Mouse (Mus musculus) heart, postnatal 0 days (tissue): ENCODE data around the gene Micu1. TPM values are rescaled to one million over a fixed set of nuclear protein-coding genes. Genes with fewer than 3 reads are reported as not detected.

Source experiments
- ATAC-seq: fragments of 200-750 bp; cut with Nextera tagmentation; 2 replicates; pipeline ENCODE4 v1.8.0; 2017; ENCODE audit warnings: low read depth, moderate number of reproducible peaks, moderate library complexity; ENCODE audit not compliant: insufficient read depth
- DNase-seq: peaks from one replicate; pipeline ENCODE4 v3.0.0-alpha.2; 2016; ENCODE audit warnings: low spot score
- H3K27ac ChIP-seq: fragments of 300-500 bp; sonication (generic); 2 replicates; pipeline ENCODE4 v1.5.1; 2014; ENCODE audit warnings: low read depth, mild to moderate bottlenecking
- H3K27me3 ChIP-seq: fragments of 300-500 bp; sonication (generic); 2 replicates; pipeline ENCODE4 v1.6.1; 2014; ENCODE audit warnings: low read length, mixed read lengths; ENCODE audit not compliant: control insufficient read depth, insufficient read depth
- H3K36me3 ChIP-seq: fragments of 300-500 bp; sonication (generic); replicated peaks from 2 replicates; pipeline ENCODE4 v1.6.1; 2014; ENCODE audit warnings: low read length, mixed read lengths; ENCODE audit not compliant: control insufficient read depth, insufficient read depth
- H3K4me1 ChIP-seq: fragments of 300-500 bp; sonication (generic); 2 replicates; pipeline ENCODE4 v1.6.1; 2014; ENCODE audit warnings: antibody characterized with exemption; ENCODE audit not compliant: control insufficient read depth, insufficient read depth
- H3K4me2 ChIP-seq: fragments of 300-500 bp; sonication (generic); 2 replicates; pipeline ENCODE4 v1.6.1; 2014; ENCODE audit warnings: low read depth, mild to moderate bottlenecking, low read length, moderate library complexity
- H3K4me3 ChIP-seq: fragments of 300-500 bp; sonication (generic); 2 replicates; pipeline ENCODE4 v1.5.1; 2014; ENCODE audit warnings: low read depth, low read length
- H3K9ac ChIP-seq: fragments of 300-500 bp; sonication (generic); replicated peaks from 2 replicates; pipeline ENCODE4 v1.6.1; 2014; ENCODE audit warnings: low read depth, low read length, mixed read lengths
- H3K9me3 ChIP-seq: fragments of 300-500 bp; sonication (generic); replicated peaks from 2 replicates; pipeline ENCODE4 v1.6.1; 2016; ENCODE audit warnings: low read length; ENCODE audit not compliant: control insufficient read depth
- CTCF ChIP-seq: IDR thresholded peaks from 2 replicates; pipeline ENCODE4 v1.5.1; 2016; ENCODE audit warnings: antibody characterized with exemption, control low read depth, low read depth
- EP300 ChIP-seq: IDR thresholded peaks from 2 replicates; pipeline ENCODE4 v1.6.1; 2016; ENCODE audit warnings: antibody characterized with exemption, low read depth
- WGBS: fragments of 180-500 bp; shearing (Covaris S2); extraction: QIAGEN DNeasy Blood & Tissue Kit; methylation state at CpG from one replicate; pipeline ENCODE4 v1.1.7; 2014; 5-methylcytosine and 5-hydroxymethylcytosine counted together
- polyA plus RNA-seq: library from polyadenylated mRNA; unstranded; fragments of >200 nt; fragmentation: Nextera tagmentation; extraction: Ambion mirVana; gene quantifications from 2 replicates; pipeline ENCODE4 v1.2.1, GENCODE M21; 2015
- total RNA-seq: library from RNA; depleted of rRNA; stranded (reverse); fragments of >200 nt; gene quantifications from 2 replicates; pipeline ENCODE4 v1.2.3, GENCODE M21; 2014; ENCODE audit warnings: low replicate concordance

The Micu1 gene
- total and polyA plus RNA-seq, 2 experiments from 2014 or later, result 23.9 to 25.0 TPM

DNA sequence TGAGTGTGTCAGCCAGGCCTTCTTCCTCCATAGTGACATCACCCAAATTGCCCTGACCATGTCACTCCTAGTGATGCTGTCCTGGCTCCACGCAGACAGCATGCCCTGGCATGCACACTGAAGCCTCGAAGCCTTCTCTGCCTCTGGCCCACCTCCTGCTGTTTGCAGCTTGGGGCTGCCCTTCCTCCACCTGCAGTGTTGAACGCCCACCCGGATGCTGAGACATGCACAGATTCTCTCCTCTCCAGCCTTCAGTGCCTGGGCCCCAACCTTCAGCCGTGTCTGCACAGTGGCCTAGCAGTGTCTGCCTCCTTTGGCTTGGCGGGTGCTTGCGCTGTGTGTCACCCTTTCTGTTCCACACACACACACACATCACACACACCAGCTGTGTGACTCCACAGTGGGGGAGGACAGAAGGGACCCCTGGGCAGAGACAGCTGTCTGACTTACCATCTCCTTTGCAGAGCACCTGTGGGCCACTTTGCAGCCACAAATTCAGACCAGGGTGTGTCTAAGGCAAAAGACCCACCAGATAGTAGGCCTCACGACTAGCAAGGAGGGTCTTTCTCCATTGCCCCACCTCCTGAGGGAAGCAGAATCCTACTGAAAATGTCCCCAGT lies 199.8 kb downstream of the Micu1 start:
- Histone ChIP-seq H3K27me3 (no peaks in the 10 kb centered on the region), H3K9me3 (no peaks in the 10 kb centered on the region), H3K4me2 (no peak overlapping the region), H3K9ac (no peak overlapping the region; the same call in 1 of the 2 replicates), H3K36me3 (peaks cover 12% of the 10 kb centered on the region), H3K4me3 (no peak overlapping the region), H3K4me1 (peaks cover 59% of the 10 kb centered on the region), H3K27ac (no peak overlapping the region; the same call in 1 of the 2 replicates)
- 76% methylated on average over 8 of the region's 8 CpGs for WGBS
- TF ChIP-seq EP300 (no peak), CTCF (no peak)
- DNase-seq (no peak), ATAC-seq (no peak)

DNA sequence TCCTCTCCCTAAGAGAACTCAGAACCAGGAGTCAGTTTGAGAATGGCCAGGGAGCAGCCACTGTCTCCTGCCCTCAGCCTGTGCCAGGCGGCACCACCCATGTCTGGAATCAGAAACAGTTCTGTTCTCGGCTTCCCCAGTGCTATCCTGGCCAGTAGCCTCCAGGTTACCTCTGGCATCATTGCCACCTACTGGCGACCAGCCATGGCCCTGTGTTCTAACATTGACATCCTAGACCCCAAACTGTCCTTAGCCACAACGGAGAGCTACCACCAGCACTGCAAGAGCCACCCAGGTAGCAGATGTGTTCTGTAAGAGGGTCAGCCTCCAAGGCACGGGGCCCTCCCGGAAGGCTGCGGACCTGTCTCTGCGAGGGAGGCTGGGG lies 200.3 kb downstream of the Micu1 start:
- no peak overlapping the region for H3K4me2 ChIP-seq
- DNase-seq (no peak), ATAC-seq (no peak)
- H3K4me3 ChIP-seq, result no peak overlapping the region
- H3K27ac ChIP-seq, result 0 out of 2 replicates have a peak overlapping the region, but pooled peaks have one; percentile 23
- TF ChIP-seq CTCF, result no peak
- TF ChIP-seq EP300, result no peak
- 64% methylated on average over 8 of the region's 8 CpGs for WGBS
- H3K4me1 ChIP-seq, result peaks cover 58% of the 10 kb centered on the region
- peaks cover 7% of the 10 kb centered on the region for H3K36me3 ChIP-seq
- no peaks in the 10 kb centered on the region for H3K27me3 ChIP-seq
- H3K9ac ChIP-seq, result no peak overlapping the region; the same call in 1 of the 2 replicates
- no peaks in the 10 kb centered on the region for H3K9me3 ChIP-seq

DNA sequence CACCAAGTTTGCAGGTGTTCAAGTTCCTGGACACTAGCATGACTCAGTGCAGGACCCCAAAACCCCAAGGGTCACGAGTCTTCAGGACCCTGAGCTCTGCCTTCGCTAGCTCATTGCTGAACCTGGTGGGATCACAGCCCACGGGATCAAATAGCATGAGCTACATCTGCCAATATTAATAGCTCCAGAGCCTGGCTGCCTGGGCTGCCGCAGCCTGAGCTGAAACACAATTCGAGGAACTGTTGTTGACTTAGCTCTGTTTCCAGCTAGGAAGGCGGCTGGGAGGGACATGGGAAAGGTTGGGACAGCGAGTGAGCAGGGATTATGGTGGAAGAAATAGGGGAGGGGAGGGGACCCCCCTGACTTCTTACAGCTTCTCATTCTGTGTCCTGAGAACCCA lies 200.9 kb downstream of the Micu1 start:
- no peak for TF ChIP-seq CTCF
- no peak for TF ChIP-seq EP300
- Histone ChIP-seq H3K36me3 (0 out of 2 replicates have a peak, but pooled peaks cover 1% of the 10 kb centered on the region), H3K9me3 (no peaks in the 10 kb centered on the region), H3K4me3 (no peak overlapping the region), H3K4me2 (no peak overlapping the region), H3K4me1 (peaks cover 62% of the 10 kb centered on the region), H3K9ac (0 out of 2 replicates have a peak overlapping the region, but pooled peaks have one; percentile 16), H3K27me3 (no peaks in the 10 kb centered on the region), H3K27ac (peak overlapping the region; percentile 23)
- no peak for ATAC-seq
- 49% methylated on average over 7 of the region's 7 CpGs for WGBS
- DNase-seq, result no peak

DNA sequence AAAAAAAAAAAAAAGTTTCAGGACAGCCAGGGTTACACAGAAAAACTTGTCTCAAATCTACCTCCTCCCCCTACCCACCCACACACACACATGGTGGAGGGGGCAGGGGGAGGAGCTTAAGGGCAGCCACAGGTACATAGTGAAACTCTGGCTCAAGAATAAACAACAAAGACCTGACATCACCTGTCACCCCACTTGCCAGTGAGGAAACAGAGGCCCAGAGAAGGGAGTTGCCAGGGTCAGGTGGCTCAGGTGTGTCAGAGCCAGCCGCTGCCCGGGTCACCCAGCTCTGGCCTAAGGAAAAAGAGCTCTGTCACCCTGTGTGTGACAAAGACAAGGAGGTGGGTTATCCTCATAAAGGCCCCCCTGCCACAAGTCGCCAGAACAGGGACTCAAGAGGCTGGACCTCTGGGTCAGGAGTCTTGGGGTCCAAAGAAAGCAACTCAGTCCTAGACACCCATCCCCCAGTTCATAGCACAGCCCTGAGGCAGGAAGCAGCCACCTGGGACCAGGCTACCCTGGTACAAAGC lies 204.9 kb downstream of the Micu1 start:
- H3K4me3 ChIP-seq, result no peak overlapping the region
- peaks cover 56% of the 10 kb centered on the region for H3K4me1 ChIP-seq
- DNase-seq (no peak), ATAC-seq (no peak)
- H3K4me2 ChIP-seq, result no peak overlapping the region
- peak overlapping the region; percentile 82 for H3K27ac ChIP-seq
- H3K9me3 ChIP-seq, result no peaks in the 10 kb centered on the region
- H3K27me3 ChIP-seq, result no peaks in the 10 kb centered on the region
- no peaks in the 10 kb centered on the region for H3K36me3 ChIP-seq
- 59% methylated on average over 3 of the region's 3 CpGs for WGBS
- H3K9ac ChIP-seq, result peak overlapping the region; percentile 4; the same call in 1 of the 2 replicates
- no peak for TF ChIP-seq CTCF
- no peak for TF ChIP-seq EP300

DNA sequence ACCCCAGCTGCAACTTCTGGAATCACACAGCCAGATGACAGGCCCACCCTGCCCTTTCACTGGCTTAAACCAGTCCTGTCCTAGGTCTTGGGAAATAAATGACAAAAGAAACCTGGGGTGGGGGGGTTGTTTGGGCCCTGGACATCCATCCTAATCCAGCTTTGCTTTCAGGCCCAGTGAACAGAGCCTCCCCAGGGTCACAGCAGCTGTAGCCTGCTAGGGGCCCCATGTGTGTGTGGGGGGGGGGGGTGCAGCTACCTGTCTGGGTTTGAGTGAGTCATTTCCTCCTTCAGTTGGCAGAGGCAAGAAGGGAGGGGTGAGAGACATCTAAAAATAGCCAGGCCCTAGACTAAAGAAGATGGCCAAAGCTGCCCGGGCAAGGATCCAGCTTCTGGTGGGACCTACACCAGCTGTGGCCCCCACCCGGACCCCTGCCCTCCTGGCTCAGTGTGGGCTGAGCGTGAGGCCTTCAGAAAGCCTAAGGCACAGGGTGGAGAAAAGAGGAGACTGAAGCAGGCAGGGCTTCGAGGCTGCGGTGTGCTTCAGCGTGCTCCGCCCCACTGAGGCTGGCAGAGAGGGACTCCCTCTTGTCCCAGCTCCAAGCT lies 205.5 kb downstream of the Micu1 start:
- WGBS, result 12% methylated on average over 7 of the region's 7 CpGs
- no peaks in the 10 kb centered on the region for H3K36me3 ChIP-seq
- H3K4me2 ChIP-seq, result peak overlapping the region; percentile 1; the same call in 1 of the 2 replicates
- H3K9me3 ChIP-seq, result no peaks in the 10 kb centered on the region
- H3K27me3 ChIP-seq, result no peaks in the 10 kb centered on the region
- no peak overlapping the region for H3K4me3 ChIP-seq
- peak overlapping the region; percentile 82 for H3K27ac ChIP-seq
- ATAC-seq (peak; percentile 51), DNase-seq (peak; percentile 87)
- peaks cover 50% of the 10 kb centered on the region for H3K4me1 ChIP-seq
- no peak for TF ChIP-seq CTCF
- no peak for TF ChIP-seq EP300
- peak overlapping the region; percentile 4 for H3K9ac ChIP-seq
